Mouse (Mus musculus): ENCODE results near the gene Eprs.

DNA sequence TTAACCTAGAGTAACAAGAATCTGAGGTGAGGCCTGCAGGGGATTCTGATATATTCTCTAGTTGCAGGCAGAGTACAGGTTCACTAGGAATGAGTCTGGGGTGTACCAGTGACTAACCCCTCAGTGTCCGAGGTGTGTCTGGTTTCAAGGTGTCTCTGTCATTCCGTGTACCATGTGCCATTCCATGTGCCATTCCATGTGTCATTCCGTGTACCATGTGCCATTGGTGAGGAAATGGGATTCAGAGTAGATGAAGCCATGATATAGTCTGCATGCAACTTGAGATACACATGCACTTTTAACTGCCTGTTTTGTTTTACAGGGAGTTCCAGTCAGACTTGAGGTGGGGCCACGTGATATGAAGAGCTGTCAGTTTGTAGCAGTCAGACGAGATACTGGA is 57.0 kb downstream of the Eprs start:
- TF ChIP-seq POLR2A (IDR thresholded peaks at IDR 0.05; ENCODE audit: borderline replicate concordance, insufficient read depth, low read length) (no peak), CTCF (IDR thresholded peaks at IDR 0.05; ENCODE audit: borderline replicate concordance, insufficient read depth, low read depth, low read length) (no peak)

Measured in cerebellum, adult 2 months (tissue).